Mouse (Mus musculus) urinary bladder, adult 2 months (tissue): ENCODE results near the gene Afg1l. TPM values are rescaled to one million over a fixed set of nuclear protein-coding genes. Genes with fewer than 3 reads are reported as not detected.

Experiments used
- DNase-seq: peaks from one replicate; pipeline ENCODE4 v3.0.0; 2022; ENCODE audit warnings: low spot score
- polyA plus RNA-seq: library from polyadenylated mRNA; depleted of rRNA; stranded (reverse); fragments of >200 nt; gene quantifications from 2 replicates; pipeline ENCODE4 v1.2.3, GENCODE M21; 2012; rRNA removed

Afg1l gene
- polyA plus RNA-seq, result 9.5 and 10.3 TPM in 2 replicates

DNA sequence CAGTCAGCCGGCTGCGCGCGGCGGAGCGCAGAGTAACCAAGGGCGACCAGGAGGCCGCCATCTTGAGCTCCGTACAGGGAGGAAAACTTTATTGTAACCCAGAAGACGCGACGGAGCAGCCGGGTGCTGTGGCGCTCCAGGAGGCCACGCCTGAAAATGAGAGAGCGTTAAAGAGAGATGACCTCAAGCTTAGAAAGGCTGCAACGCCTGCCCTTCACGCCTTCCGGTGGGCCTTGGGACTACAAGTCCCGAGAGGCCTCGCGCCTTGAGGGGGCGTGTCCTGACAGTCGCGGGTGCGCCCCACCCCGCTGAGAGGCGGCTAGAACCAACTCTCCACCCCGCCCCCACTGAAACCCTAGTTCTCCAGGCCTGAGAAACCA, at the start of gene Afg1l:
Gene Afg1l, minus strand, starts transcription at position 225 of the 380 bp plus-strand sequence.
- peak; percentile 86 for DNase-seq

DNA sequence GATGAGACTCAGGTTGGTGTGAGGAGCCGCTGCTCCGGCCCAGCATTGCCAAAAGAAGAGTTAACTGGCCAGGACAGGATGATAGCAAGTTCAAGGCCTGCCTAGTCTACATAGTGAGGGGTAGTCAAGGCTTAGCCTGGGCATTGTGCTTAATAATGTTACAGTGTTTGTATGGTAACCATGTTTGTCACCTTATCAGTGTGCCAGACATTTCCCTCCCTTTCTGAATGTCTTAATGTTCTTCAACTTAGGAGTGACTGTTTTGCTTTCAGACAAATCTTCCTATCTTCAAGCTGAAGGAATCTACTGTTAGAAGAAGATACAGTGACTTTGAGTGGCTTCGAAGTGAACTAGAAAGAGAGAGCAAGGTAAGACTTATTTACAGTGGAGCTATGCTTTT, 47.3 kb upstream of the Afg1l start:
- DNase-seq, result no peak

GRCm38 (mm10) chr10:42523556-42524162, 45.3 kb upstream of the Afg1l start:
- DNase-seq, result no peak

- DNase-seq, result no peak
Measured at GRCm38 (mm10) chr10:42522912-42523311, 44.5 kb upstream of the Afg1l start.

GRCm38 (mm10) chr10:42521315-42521981, 43.1 kb upstream of the Afg1l start:
- no peak for DNase-seq

DNA sequence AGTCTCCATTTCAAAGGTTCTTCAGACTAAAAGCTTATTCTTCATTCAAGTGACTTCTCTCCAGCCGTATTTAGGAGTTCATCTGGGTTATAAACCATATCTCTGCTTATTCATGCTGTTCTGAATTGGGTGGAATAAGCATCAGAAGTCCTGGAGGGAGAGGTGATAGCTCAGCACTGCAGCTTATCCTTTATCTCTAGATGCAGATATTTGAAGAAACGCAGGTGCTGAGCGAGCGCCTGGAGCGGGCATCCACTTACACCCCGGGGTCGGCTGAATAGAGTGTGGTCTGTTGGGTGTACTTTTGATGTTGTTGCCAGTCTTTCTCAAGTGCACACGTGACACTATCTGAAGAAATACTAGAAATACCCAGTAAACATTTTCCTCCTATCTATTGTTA, 40.0 kb upstream of the Afg1l start:
- no peak for DNase-seq

- no peak for DNase-seq
Measured at GRCm38 (mm10) chr10:42514125-42514524, 35.8 kb upstream of the Afg1l start.

DNA sequence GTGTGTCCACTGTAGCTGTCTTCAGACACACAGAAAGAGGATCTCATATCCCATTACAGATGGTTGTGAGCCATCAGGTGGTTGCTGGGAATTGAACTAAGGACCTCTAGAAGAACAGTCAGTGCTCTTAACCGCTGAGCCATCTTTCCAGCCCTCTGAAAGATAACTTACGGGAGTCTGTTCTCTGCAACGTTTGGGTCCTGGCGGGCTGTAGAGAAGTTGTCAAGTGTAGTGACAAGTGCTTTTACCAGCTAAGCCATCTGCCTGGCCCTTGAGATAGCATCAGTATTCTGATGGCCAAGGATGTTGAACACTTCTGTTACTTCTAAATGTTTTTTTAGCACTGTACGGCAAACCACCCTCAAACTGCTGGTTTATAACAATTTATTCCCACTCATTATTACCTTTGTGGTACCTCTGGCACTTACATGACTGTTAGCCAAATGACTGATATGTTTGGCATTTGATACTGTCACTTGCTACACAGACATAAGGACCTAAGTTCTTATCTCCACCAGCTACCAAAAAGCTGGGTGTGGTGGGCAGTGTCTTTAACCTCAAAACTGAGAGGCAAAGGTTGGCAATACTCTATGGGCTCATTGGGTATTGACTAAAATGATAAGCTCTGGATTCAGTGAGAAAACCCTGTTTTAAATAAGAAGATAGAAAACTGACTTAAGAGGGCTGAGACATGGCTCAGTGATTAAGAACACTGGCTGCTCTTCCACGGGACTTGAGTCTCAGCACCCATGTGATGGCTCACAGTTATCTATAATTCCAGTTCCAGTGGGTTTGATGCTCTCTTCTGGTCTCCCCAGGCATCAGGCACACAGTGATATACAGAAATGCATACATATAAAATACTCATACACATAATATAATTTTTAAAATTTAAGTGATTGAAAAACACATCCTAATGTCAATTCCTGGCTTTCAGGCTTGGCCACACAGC, 33.1 kb upstream of the Afg1l start:
- no peak for DNase-seq

GRCm38 (mm10) chr10:42510141-42510540, 31.8 kb upstream of the Afg1l start:
- no peak for DNase-seq

GRCm38 (mm10) chr10:42504096-42504710, 25.8 kb upstream of the Afg1l start:
- DNase-seq, result no peak

DNA sequence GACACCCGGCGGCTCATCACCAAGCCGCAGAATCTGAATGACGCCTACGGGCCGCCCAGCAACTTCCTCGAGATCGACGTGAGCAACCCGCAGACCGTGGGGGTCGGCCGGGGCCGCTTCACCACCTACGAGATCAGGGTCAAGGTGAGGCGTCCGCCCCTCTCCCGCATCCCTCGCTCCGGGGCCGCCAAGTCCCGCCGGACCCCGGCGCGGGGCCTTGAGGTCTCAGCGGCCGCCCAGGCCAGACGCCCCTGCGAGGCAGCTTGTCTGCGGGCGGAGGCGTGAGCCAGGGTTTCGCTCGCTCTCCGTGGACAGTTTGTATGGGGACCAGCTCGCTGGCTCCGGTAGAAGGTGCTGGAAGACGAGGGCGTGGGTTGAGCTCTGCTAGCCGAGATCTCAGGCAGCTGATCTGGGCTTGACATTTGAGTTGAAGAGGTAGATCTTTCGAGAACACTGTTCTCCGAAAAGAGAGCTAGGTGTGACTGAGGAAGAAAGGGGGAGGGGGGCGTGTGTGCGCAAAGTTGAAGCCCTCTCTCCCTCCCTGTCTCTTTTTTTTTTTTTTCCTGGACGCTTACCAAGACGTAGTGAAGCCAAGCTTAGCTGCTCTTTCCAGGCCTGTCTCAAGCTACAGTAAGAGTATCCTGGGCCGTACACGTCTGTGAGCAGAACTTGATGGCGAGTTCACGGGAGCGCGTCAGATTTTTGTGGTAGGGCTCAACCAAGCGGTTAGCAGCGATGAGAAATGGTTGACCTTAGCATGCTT, 24.2 kb upstream of the Afg1l start:
- DNase-seq, result peak; percentile 22

- DNase-seq, result peak; percentile 96
Measured at GRCm38 (mm10) chr10:42501775-42502348, 23.5 kb upstream of the Afg1l start, which contains the start of gene Snx3. Snx3 (plus strand) TSS chr10:42502030.

DNA sequence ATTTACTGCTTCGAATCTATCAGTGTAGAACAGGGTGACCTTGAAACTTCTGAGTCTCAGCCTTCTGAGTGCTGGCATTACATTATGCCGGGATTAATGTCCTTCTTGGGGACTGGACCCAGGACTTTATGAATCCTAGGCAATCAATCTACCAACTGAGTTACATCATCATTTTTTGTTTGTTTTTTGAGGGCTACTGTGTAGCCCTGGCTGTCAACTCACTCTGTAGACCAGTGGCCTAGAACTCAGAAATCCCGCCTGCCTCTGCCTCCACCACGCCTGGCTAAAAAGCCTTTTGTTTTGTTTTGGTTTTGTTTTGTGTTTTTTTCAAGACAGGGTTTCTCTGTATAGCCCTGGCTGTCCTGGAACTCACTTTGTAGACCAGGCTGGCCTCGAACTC, 22.8 kb upstream of the Afg1l start:
- DNase-seq, result no peak

DNA sequence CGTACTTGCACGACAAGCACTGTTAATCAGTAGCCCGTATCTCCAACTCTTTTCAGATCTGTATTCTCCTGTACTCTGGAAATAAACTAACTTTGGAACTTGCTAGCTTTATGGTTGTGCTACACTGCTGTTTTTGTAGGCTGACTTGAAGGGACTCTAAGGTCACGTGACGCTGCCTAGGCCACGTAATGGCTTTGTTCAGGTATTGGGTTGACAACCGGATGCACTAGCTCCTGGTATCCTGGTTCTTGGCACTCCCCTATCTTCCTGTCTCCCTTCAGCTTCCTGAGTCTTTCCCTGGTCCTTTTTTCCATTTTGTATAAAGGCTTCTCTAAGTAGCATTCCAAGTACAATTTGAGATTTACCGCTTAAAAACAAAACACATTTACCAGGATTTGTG, 22.2 kb upstream of the Afg1l start:
- DNase-seq, result no peak

DNA sequence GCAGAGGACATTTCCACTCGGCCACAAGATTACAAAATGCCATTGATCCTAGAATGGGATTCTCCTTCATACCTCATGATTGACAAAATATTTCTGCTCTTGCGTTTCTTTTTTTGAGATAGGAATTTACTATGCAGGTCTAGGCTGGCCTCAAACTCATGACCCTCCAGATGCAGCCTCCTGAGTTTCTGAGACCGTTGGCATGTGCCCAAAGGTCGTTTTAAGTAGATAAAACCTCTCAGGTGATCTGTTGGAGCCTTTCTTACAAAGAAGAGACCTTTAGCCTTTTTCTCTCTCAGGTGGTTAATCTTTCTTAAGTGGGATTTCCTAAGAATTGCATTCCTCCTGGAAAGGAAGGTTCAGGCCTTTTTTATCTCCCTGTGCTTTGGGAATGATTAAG, 14.6 kb upstream of the Afg1l start:
- no peak for DNase-seq

DNA sequence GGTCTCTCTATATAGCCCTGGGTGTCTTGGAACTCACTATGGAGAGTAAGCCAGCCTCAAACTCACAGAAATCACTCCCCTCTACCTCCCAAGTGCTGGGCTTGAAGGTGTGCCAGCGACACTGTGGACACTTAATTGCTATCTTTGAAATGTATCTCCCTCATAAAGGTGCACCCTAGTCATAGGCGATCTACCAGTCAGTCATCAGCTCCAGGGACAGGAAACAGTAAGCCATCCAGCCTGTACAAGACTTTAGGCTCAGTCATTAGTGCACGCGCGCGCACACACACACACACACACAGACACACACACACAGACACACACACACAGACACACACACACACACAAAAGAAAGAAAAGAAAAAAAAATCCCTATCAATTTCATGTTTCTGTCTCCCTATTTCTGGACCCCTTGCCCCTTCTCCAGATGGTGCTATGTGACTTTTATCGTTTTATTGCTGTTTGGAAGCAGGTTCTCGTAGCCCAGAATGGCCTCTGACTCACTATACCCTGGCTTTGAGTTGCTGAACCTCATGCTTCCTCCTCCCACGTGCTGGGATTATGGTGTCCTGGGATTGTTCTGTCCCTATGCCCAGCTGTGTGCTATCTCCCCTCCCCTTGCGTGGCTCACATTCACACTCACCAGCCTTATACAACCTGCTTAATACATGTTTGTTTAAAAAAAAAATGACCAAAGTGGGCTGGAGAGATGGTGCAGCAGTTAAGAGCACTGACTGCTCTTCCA, 13.8 kb upstream of the Afg1l start:
- no peak for DNase-seq

DNA sequence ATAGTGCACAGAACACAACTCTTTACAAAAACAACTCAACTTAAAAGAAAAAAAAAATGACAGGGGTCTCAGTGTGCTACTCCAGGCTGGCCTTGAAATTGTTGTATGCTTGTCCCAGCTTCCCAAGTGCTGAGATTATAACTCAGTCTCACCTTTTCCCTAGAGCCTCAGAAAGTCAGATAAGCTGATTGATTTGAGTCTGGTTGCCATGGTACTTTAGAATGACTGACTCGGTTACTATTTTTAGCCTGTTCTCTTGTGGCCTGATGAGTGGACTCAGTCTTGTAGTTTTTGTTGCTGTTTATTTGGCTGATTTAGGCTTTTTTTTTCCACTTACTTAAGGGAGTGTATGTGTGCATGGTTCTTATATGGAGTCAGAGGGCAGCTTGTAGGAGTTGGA, 12.8 kb upstream of the Afg1l start:
- no peak for DNase-seq

- DNase-seq, result no peak
Measured at GRCm38 (mm10) chr10:42488606-42489296, 10.4 kb upstream of the Afg1l start.

DNA sequence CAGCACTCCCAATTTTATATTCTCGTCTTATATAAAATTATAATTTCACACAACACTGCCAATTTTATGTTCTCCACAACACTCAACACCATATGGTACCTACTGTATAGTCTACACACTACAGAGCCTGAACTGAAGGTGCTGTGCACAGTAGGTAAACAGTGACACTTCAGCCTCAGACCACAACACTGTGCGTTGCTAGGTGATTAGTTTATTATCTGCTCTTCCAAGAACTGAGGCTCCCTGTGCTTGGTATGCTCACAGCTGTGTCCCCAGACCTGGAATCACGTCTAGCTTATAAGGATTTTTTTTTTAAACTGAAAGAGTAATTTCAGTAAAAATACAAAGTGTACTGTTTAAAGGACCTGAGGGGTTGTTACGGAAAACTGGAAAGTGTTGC, 2.4 kb upstream of the Afg1l start:
- no peak for DNase-seq
